ENCODE assay signal across 15 mouse cellular contexts in genomic region chr3:97803675-97804074, GRCm38 (mm10).
DNase-seq lines count a peak whose midpoint lies in the region; ATAC-seq and TF ChIP-seq lines count a peak whose summit lies in the region.
"Had no signal": no experiment of that assay in that cellular context is flagged by ENCODE, and none has a peak within 500 bp of the region (broad histone marks: within the 10 kb centered on the region; RNA-seq: fewer than 3 reads in every experiment).

No protein-coding gene starts in this region.

- no peak overlapping the region for H3K4me3 ChIP-seq in heart, embryonic 12.5 days
- no peak overlapping the region for H3K4me3 ChIP-seq in kidney, postnatal 0 days (replicated peaks; ENCODE audit: low read depth, low read length)
- no peak overlapping the region for H3K4me3 ChIP-seq in intestine, embryonic 16.5 days (ENCODE audit: low read length)
- H3K4me3 ChIP-seq in forebrain, embryonic 10.5 days = no peak overlapping the region
- H3K4me3 ChIP-seq: embryonic facial prominence, embryonic 12.5 days; layer of hippocampus, adult 2 months; liver, embryonic 15.5 days had no signal

- H3K9me3 ChIP-seq in heart, embryonic 12.5 days (replicated peaks) = no peaks in the 10 kb centered on the region
- no peaks in the 10 kb centered on the region for H3K9me3 ChIP-seq in kidney, postnatal 0 days (replicated peaks; ENCODE audit: low read length)
- H3K9me3 ChIP-seq in intestine, embryonic 16.5 days (ENCODE audit: control insufficient read depth, low read length) = no peaks in the 10 kb centered on the region
- H3K9me3 ChIP-seq in forebrain, embryonic 10.5 days = no peaks in the 10 kb centered on the region
- H3K9me3 ChIP-seq: embryonic facial prominence, embryonic 12.5 days; liver, embryonic 15.5 days had no signal

- WGBS in heart, embryonic 12.5 days = 50% methylated on average over 3 of the region's 3 CpGs
- 28% methylated on average over 3 of the region's 3 CpGs for WGBS in kidney, postnatal 0 days
- WGBS in intestine, embryonic 16.5 days = 43% methylated on average over 3 of the region's 3 CpGs
- 58% methylated on average over 3 of the region's 3 CpGs for WGBS in forebrain, embryonic 10.5 days

- H3K27me3 ChIP-seq in heart, embryonic 12.5 days (replicated peaks) = no peaks in the 10 kb centered on the region
- no peaks in the 10 kb centered on the region for H3K27me3 ChIP-seq in kidney, postnatal 0 days (ENCODE audit: insufficient read depth, low read length)
- no peaks in the 10 kb centered on the region for H3K27me3 ChIP-seq in intestine, embryonic 16.5 days (replicated peaks; ENCODE audit: control insufficient read depth, insufficient read depth, low read length)
- H3K27me3 ChIP-seq in forebrain, embryonic 10.5 days (ENCODE audit: poor library complexity, severe bottlenecking) = no peaks in the 10 kb centered on the region
- H3K27me3 ChIP-seq: embryonic facial prominence, embryonic 12.5 days; liver, embryonic 15.5 days had no signal

- ATAC-seq in heart, embryonic 12.5 days (ENCODE audit: insufficient number of reproducible peaks, low FRiP score) = no peak
- no peak; the same call in 1 of the 2 replicates for ATAC-seq in kidney, postnatal 0 days (replicated peaks; ENCODE audit: low FRiP score, low read depth)
- peak; percentile 84 for ATAC-seq in intestine, embryonic 16.5 days
- ATAC-seq: hindbrain, embryonic 16.5 days had no signal

- no peak for TF ChIP-seq CTCF in kidney, postnatal 0 days (IDR thresholded peaks at IDR 0.05; ENCODE audit: low read depth)

- H3K27ac ChIP-seq in heart, embryonic 12.5 days (ENCODE audit: poor library complexity, severe bottlenecking) = peak overlapping the region; percentile 96
- peak overlapping the region; percentile 33; the same call in 1 of the 2 replicates for H3K27ac ChIP-seq in kidney, postnatal 0 days
- H3K27ac ChIP-seq in intestine, embryonic 16.5 days (ENCODE audit: low read length) = no peak overlapping the region
- no peak overlapping the region for H3K27ac ChIP-seq in forebrain, embryonic 10.5 days
- H3K27ac ChIP-seq: embryonic facial prominence, embryonic 12.5 days; layer of hippocampus, adult 2 months; liver, embryonic 15.5 days had no signal

- H3K9ac ChIP-seq in heart, embryonic 12.5 days = no peak overlapping the region
- H3K9ac ChIP-seq in kidney, postnatal 0 days (ENCODE audit: low read depth, low read length) = no peak overlapping the region
- no peak overlapping the region for H3K9ac ChIP-seq in intestine, embryonic 16.5 days (ENCODE audit: low read depth, low read length)
- H3K9ac ChIP-seq: embryonic facial prominence, embryonic 12.5 days; liver, embryonic 15.5 days had no signal

- peaks cover 57% of the 10 kb centered on the region for H3K4me1 ChIP-seq in heart, embryonic 12.5 days (replicated peaks)
- no peaks in the 10 kb centered on the region for H3K4me1 ChIP-seq in kidney, postnatal 0 days (replicated peaks; ENCODE audit: insufficient read depth, low read length)
- no peaks in the 10 kb centered on the region; the same call in 1 of the 2 replicates for H3K4me1 ChIP-seq in intestine, embryonic 16.5 days (ENCODE audit: control insufficient read depth, insufficient read depth, low read length)
- no peaks in the 10 kb centered on the region for H3K4me1 ChIP-seq in forebrain, embryonic 10.5 days
- H3K4me1 ChIP-seq: embryonic facial prominence, embryonic 12.5 days; liver, embryonic 15.5 days had no signal

- no peak for DNase-seq in heart, postnatal 4 days
- no peak for DNase-seq in kidney, postnatal 0 days (ENCODE audit: low spot score)
- DNase-seq in kidney, postnatal 10 days = no peak
- peak; percentile 41 for DNase-seq in gonadal fat pad, adult 2 months (ENCODE audit: low read depth)
- no peak for DNase-seq in forebrain, embryonic 10.5 days (ENCODE audit: extremely low spot score, low spot score)
- no peak for DNase-seq in urinary bladder, postnatal 14 days (ENCODE audit: low spot score)
- DNase-seq: cerebellum, adult 11 months; cerebellum, postnatal 25 days; gastrocnemius, postnatal 36 days had no signal

- H3K36me3 ChIP-seq in heart, embryonic 12.5 days = no peaks in the 10 kb centered on the region
- no peaks in the 10 kb centered on the region for H3K36me3 ChIP-seq in kidney, postnatal 0 days (ENCODE audit: insufficient read depth, low read length)
- H3K36me3 ChIP-seq in intestine, embryonic 16.5 days (ENCODE audit: control insufficient read depth, insufficient read depth, low read length) = no peaks in the 10 kb centered on the region
- no peaks in the 10 kb centered on the region for H3K36me3 ChIP-seq in forebrain, embryonic 10.5 days (replicated peaks)
- H3K36me3 ChIP-seq: embryonic facial prominence, embryonic 12.5 days; liver, embryonic 15.5 days had no signal

- no peak overlapping the region for H3K4me2 ChIP-seq in heart, embryonic 12.5 days
- H3K4me2 ChIP-seq in kidney, postnatal 0 days (ENCODE audit: low read length) = no peak overlapping the region
- H3K4me2 ChIP-seq in intestine, embryonic 16.5 days (ENCODE audit: low read depth, low read length) = no peak overlapping the region
- H3K4me2 ChIP-seq: embryonic facial prominence, embryonic 12.5 days; liver, embryonic 15.5 days had no signal

Comparison
In these comparisons a context has a peak if more than half of its experiments do, and no peak if none do; other contexts are left out.
1. H3K27ac ChIP-seq: peak in heart, embryonic 12.5 days (single experiment) and kidney, postnatal 0 days (single experiment); none in intestine, embryonic 16.5 days (single experiment) and forebrain, embryonic 10.5 days (single experiment).